Mouse (Mus musculus): Measurements from ENCODE around the gene Gm8797.
"Not testable (repeated sequence)": the region's sequence is repeated elsewhere in the genome, so short reads cannot be mapped to it uniquely, and the experiment has no call there.

The Gm8797 gene

DNA sequence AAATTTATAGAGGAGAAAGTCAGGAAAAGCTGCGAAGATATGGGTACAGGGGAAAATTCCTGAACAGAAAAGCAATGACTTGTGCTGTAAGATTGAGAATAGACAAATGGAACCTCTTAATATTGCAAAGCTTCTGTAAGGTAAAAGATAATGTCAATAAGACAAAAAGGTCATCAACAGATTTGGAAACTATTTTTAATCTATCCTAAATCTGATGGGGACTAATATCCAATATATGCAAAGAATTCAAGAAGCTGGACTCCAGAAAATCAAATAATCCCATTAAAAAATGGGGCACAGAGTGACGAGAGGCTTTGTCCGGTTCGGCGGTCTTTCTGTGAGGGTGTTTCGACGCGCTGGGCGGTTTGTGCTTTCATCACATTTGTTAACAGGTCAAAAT is at the start of gene Gm8797:
Gene Gm8797, plus strand, starts transcription at position 301 of the 400 bp plus-strand sequence.
- not testable (repeated sequence) for DNase-seq (ENCODE audit: low spot score)

DNA sequence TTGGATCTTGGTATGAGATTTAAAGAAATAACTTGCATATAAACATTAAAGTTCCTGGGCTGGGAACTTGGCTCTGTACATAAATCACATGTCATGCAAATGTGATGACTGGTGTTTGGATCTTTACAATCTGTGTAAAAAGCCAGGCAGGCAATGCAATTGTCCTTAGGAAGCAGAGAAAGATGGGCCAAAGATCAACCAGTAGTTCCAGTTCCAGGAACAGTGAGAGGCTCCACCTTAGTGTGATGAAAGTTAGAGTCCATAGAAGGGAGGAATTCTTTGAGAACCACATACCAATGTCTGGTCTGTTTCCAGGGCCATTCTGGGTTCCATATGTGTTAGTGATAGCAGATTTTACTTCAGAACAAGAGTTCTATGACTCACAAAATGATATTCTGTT is 36.1 kb upstream of the Gm8797 start:
- peak; percentile 60 for DNase-seq (ENCODE audit: low spot score)

GRCm38 (mm10) chr3:5732931-5733330 is 17.7 kb upstream of the Gm8797 start:
- DNase-seq (ENCODE audit: low spot score), result no peak

DNA sequence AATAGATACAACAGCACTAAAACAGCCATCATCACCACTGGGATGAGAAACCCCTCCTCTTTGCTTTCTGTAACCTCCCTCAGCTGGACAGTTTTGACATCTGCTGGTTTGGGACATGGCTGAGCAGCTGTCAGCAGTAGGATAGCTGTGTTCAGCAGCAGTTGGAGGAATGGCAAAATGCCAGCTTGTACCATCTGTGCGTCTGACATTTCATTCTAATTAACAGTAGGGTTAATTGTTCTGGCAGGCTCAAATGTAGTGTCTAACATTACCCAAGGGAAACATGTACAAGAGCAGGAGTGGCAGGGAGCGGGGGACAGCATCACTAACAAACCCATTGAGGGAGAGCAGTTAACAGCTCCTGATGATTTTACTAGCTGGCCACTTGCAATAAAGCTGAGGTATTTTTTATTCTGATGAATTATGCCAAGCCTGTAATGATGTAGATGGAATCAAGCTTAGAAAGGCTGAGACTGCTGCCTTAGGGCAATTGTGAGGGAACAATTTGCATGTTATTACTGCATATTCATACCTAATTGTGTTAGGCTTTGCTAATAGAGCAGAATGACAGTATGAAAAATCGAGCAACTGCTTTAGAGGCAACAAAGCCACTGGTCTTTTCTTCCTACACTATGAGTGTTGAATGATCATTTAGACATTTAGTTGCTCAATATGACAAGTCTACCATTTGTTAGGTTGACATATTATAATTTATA is 4.3 kb downstream of the Gm8797 start:
- no peak for DNase-seq (ENCODE audit: low spot score)

GRCm38 (mm10) chr3:5766256-5766655 is 15.7 kb downstream of the Gm8797 start:
- no peak for DNase-seq (ENCODE audit: low spot score)

- no peak for DNase-seq (ENCODE audit: low spot score)
These were observed 26.3 kb downstream of the Gm8797 start for GRCm38 (mm10) chr3:5776894-5777293.
